Mouse (Mus musculus) hindlimb bud, embryonic 11.5 days (tissue): ENCODE data around the gene H2-Ab1.

Experiments used
- DNase-seq: peaks from one replicate; pipeline ENCODE4 v3.0.0-alpha.2; 2012; ENCODE audit warnings: low read depth, low spot score; ENCODE audit errors: extremely low spot score

H2-Ab1 gene

GRCm38 (mm10) chr17:34280499-34281038 is 23.1 kb downstream of the H2-Ab1 start:
- no peak for DNase-seq

- no peak for DNase-seq
Measured at GRCm38 (mm10) chr17:34281836-34282235, 24.3 kb downstream of the H2-Ab1 start.

GRCm38 (mm10) chr17:34285371-34285770 is 27.9 kb downstream of the H2-Ab1 start:
- no peak for DNase-seq

- DNase-seq = no peak
Measured at GRCm38 (mm10) chr17:34285848-34286247, 28.4 kb downstream of the H2-Ab1 start.

- no peak for DNase-seq
Measured at GRCm38 (mm10) chr17:34286501-34286900, 29.0 kb downstream of the H2-Ab1 start.

- DNase-seq = no peak
Measured at GRCm38 (mm10) chr17:34286999-34287398, 29.5 kb downstream of the H2-Ab1 start.

GRCm38 (mm10) chr17:34287648-34288047 is 30.2 kb downstream of the H2-Ab1 start, which contains the start of gene H2-Aa:
TSS of gene H2-Aa (minus strand) at chr17:34287823.
- DNase-seq = peak; percentile 56

GRCm38 (mm10) chr17:34288131-34288530 is 30.6 kb downstream of the H2-Ab1 start:
- no peak for DNase-seq

GRCm38 (mm10) chr17:34291609-34292008 is 34.1 kb downstream of the H2-Ab1 start:
- peak; percentile 66 for DNase-seq

- no peak for DNase-seq
Measured at GRCm38 (mm10) chr17:34292570-34292969, 35.1 kb downstream of the H2-Ab1 start.

GRCm38 (mm10) chr17:34293533-34293932 is 36.0 kb downstream of the H2-Ab1 start:
- no peak for DNase-seq

GRCm38 (mm10) chr17:34294249-34294648 is 36.8 kb downstream of the H2-Ab1 start:
- DNase-seq = no peak

GRCm38 (mm10) chr17:34295307-34295706 is 37.8 kb downstream of the H2-Ab1 start:
- no peak for DNase-seq

- peak; percentile 72 for DNase-seq
Measured at GRCm38 (mm10) chr17:34295891-34296794, 38.7 kb downstream of the H2-Ab1 start.

GRCm38 (mm10) chr17:34299356-34299755 is 41.9 kb downstream of the H2-Ab1 start:
- no peak for DNase-seq

GRCm38 (mm10) chr17:34300071-34300470 is 42.6 kb downstream of the H2-Ab1 start:
- no peak for DNase-seq

- DNase-seq = no peak
Measured at GRCm38 (mm10) chr17:34300691-34301566, 43.4 kb downstream of the H2-Ab1 start.

- no peak for DNase-seq
Measured at GRCm38 (mm10) chr17:34301670-34302190, 44.2 kb downstream of the H2-Ab1 start.

- DNase-seq = no peak
Measured at GRCm38 (mm10) chr17:34303789-34304188, 46.3 kb downstream of the H2-Ab1 start.

- DNase-seq = peak; percentile 58
Measured at GRCm38 (mm10) chr17:34304751-34305150, 47.3 kb downstream of the H2-Ab1 start.
